16 mouse cellular contexts compared by ENCODE assay signal in genomic region chr8:46251561-46251960, GRCm38 (mm10). TPM values are rescaled to one million over a fixed set of nuclear protein-coding genes. Genes with fewer than 3 reads are reported as not detected.
DNase-seq lines count a peak whose midpoint lies in the region; ATAC-seq lines count a peak whose summit lies in the region.
"Had no signal": no experiment of that assay in that cellular context is flagged by ENCODE, and none has a peak within 500 bp of the region (broad histone marks: within the 10 kb centered on the region; RNA-seq: fewer than 3 reads in every experiment).

No protein-coding gene starts in this region.

- peak; percentile 61; the same call in 1 of the 2 replicates for ATAC-seq in midbrain, embryonic 11.5 days (ENCODE audit: low FRiP score)
- ATAC-seq: inflammation-experienced regulatory T-cells, adult 6 months had no signal

- no peak overlapping the region for H3K9ac ChIP-seq in midbrain, embryonic 11.5 days (ENCODE audit: low read length)
- H3K9ac ChIP-seq: liver, postnatal 0 days had no signal

- H3K4me2 ChIP-seq in midbrain, embryonic 11.5 days, result no peak overlapping the region; the same call in 1 of the 2 replicates

- no peaks in the 10 kb centered on the region for H3K36me3 ChIP-seq in hindbrain, embryonic 10.5 days
- no peaks in the 10 kb centered on the region for H3K36me3 ChIP-seq in midbrain, embryonic 11.5 days (ENCODE audit: control insufficient read depth, insufficient read depth, low read length)

- H3K4me3 ChIP-seq in hindbrain, embryonic 10.5 days, result no peak overlapping the region
- H3K4me3 ChIP-seq in midbrain, embryonic 11.5 days (ENCODE audit: low read depth, low read length), result no peak overlapping the region
- H3K4me3 ChIP-seq: left cerebral cortex, adult 2 months; myocyte had no signal

- peaks cover 79% of the 10 kb centered on the region for H3K27me3 ChIP-seq in hindbrain, embryonic 10.5 days (ENCODE audit: insufficient read depth, poor library complexity, severe bottlenecking)
- peaks cover 32% of the 10 kb centered on the region for H3K27me3 ChIP-seq in midbrain, embryonic 11.5 days (ENCODE audit: control insufficient read depth, insufficient read depth, low read length)

- H3K9me3 ChIP-seq in hindbrain, embryonic 10.5 days, result peaks cover 8% of the 10 kb centered on the region; the same call in 1 of the 2 replicates
- no peaks in the 10 kb centered on the region for H3K9me3 ChIP-seq in midbrain, embryonic 11.5 days (ENCODE audit: control insufficient read depth, low read length)

- intact Hi-C loops in left cerebral cortex, postnatal 36 days (cut with DNase I), result no loop called here

- no peak overlapping the region for H3K27ac ChIP-seq in hindbrain, embryonic 10.5 days
- H3K27ac ChIP-seq in midbrain, embryonic 11.5 days (ENCODE audit: low read depth, low read length), result no peak overlapping the region
- H3K27ac ChIP-seq: left cerebral cortex, adult 2 months had no signal

- WGBS in hindbrain, embryonic 10.5 days, result 43% methylated on average over 10 of the region's 10 CpGs
- 35% methylated on average over 10 of the region's 10 CpGs for WGBS in midbrain, embryonic 11.5 days

- DNase-seq in embryo, embryonic 10 days (ENCODE audit: low spot score), result peak; percentile 54
- DNase-seq in embryo, embryonic 9.5 days (ENCODE audit: extremely low spot score), result peak; percentile 37
- DNase-seq in hindbrain, embryonic 10.5 days (ENCODE audit: low spot score), result peak; percentile 29
- no peak for DNase-seq in midbrain, embryonic 11.5 days (ENCODE audit: low spot score, missing footprints)
- DNase-seq in thymus, postnatal 4 days, result no peak
- no peak for DNase-seq in urinary bladder, postnatal 14 days (ENCODE audit: low spot score)
- DNase-seq in left cerebral cortex, postnatal 36 days (ENCODE audit: low spot score in 2 of 2), result no peak
- DNase-seq in spleen, postnatal 10 days (ENCODE audit: low spot score in 2 of 2), result no peak
- DNase-seq: cerebellum, postnatal 36 days; kidney, postnatal 36 days; liver, postnatal 0 days; right cerebral cortex, postnatal 14 days had no signal

- H3K4me1 ChIP-seq in hindbrain, embryonic 10.5 days (replicated peaks), result peaks cover 9% of the 10 kb centered on the region
- peaks cover 3% of the 10 kb centered on the region; the same call in 1 of the 2 replicates for H3K4me1 ChIP-seq in midbrain, embryonic 11.5 days (ENCODE audit: control insufficient read depth, insufficient read depth, low read length)

RNA-seq across cellular contexts. Expression of gene Slc25a4, which starts 40.5 kb away (rescaled TPM):
- 504 and 541 TPM in 2 replicates for polyA plus RNA-seq in hindbrain, embryonic 10.5 days (2016; fragmentation: Nextera tagmentation; extraction: Ambion mirVana)
- polyA plus RNA-seq in midbrain, embryonic 11.5 days (2014; fragmentation: Nextera tagmentation; extraction: Ambion mirVana), result 477 and 504 TPM in 2 replicates
- 100 to 1,000 TPM; 526 to 616 TPM for total RNA-seq in left cerebral cortex, postnatal 36 days (2021)

RNA-seq across cellular contexts. Expression of gene Helt, which starts 42.9 kb away (rescaled TPM):
- 0.27 and 0.41 TPM in 2 replicates for polyA plus RNA-seq in hindbrain, embryonic 10.5 days (2016; fragmentation: Nextera tagmentation; extraction: Ambion mirVana)
- 48.9 and 49.0 TPM in 2 replicates for polyA plus RNA-seq in midbrain, embryonic 11.5 days (2014; fragmentation: Nextera tagmentation; extraction: Ambion mirVana)
- total RNA-seq in left cerebral cortex, postnatal 36 days (2021), result not detected
- total RNA-seq: left cerebral cortex, adult 2 months had no signal
- polyA plus RNA-seq: inflammation-experienced regulatory T-cells, adult 6 months; liver, postnatal 0 days; myocyte; stomach, embryonic 14.5 days had no signal

Comparison
In these comparisons a context has a peak if more than half of its experiments do, and no peak if none do; other contexts are left out.
1. DNase-seq: peak in embryo, embryonic 10 days (single experiment), embryo, embryonic 9.5 days (single experiment) and hindbrain, embryonic 10.5 days (single experiment); none in midbrain, embryonic 11.5 days (single experiment), thymus, postnatal 4 days (single experiment), urinary bladder, postnatal 14 days (single experiment), left cerebral cortex, postnatal 36 days (0 of 2) and spleen, postnatal 10 days (0 of 2).
2. RNA of gene Helt, which starts 42.9 kb away (polyA plus RNA-seq): 48.9 to 49.0 TPM in midbrain, embryonic 11.5 days; 0.27 to 0.41 TPM in hindbrain, embryonic 10.5 days; every median in the first group is over 10 times any median in the second.